Mouse (Mus musculus) B cell, adult 67 days (primary cell): Measurements from ENCODE around the gene Ang4. TPM values are rescaled to one million over a fixed set of nuclear protein-coding genes. Genes with fewer than 3 reads are reported as not detected.

Source experiments
- total RNA-seq, 2 experiments: library from RNA; stranded (reverse); gene quantifications; 4 replicates each; pipeline ENCODE4 v1.2.4; 2023

The Ang4 gene
- total RNA-seq = not detected

DNA sequence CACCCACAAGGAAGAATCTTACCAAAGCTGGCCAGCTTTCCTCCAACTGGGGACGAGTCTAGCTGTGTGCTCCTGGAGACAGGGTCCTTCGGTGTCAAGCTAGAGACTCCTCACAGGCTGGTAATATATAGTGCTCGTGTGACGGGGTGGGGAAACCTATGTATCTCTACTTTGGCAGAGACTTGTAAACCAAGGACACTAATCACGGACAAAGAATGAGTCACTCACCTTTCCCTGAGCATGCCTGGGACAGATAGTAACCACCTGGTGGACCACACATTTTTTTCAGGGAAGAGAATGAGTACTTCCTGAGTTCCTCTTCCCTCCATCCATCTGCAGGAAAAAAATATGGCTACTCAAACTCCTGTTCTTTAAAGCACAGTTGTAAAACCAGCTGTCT is at the start of gene Ang4:
TSS of gene Ang4 (minus strand) at position 101 of the 400 bp plus-strand sequence.

DNA sequence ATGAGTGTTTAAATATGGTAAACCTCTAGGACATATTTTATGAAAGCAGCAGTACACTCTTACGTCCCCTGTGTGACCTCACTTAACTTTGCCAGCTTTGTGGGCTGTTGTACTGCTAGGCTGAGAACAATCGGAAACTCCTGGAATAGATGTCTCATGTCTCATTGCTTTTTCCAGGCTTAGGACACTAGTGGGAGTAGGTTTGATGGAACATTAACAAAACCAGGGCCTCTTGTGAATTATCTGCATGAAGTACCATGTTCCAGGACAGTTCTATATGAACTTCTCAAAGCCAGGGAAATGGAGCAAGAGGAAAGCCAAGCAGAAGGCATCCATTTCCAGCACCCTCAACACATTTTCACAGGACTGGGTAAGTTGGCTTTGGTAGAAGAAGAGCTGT is 26.4 kb upstream of the Ang4 start, which contains the start of gene AY358078:
TSS of gene AY358078 (plus strand) at position 301 of the 400 bp plus-strand sequence.

DNA sequence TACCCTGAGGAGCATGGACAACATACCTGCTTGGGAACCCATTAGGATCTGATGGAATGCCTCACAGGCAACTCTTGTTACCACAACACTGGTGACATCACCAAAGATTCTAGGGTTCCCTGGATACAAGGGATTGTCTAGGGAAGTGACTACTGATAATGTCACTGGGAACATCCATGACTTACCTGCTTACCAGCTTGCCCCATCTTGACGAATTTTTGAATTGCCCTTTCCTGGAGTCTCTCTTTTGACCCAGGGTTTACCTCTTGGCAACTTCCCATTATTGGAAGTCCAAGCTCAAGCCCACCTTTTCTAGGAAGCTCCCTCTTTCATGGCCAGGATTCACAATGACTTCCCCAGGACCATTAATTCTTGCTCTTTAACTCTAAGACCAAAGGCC is 56.3 kb downstream of the Ang4 start, which contains the start of gene Gm5800:
TSS of gene Gm5800 (minus strand) at position 101 of the 400 bp plus-strand sequence.

Other genes starting within 250 kb of the Ang4 start
- not detected for gene Gm5622, start 220.8 kb downstream of the Ang4 start, total RNA-seq
- gene Gm17175, start 199.5 kb downstream of the Ang4 start, total RNA-seq = not detected
- not detected for gene Gm17174, start 181.5 kb downstream of the Ang4 start, total RNA-seq
- gene Gm17078, start 162.3 kb downstream of the Ang4 start, total RNA-seq = not detected
- gene Gm4181, start 137.9 kb downstream of the Ang4 start, total RNA-seq = not detected
- gene Gm17079, start 78.1 kb downstream of the Ang4 start, total RNA-seq = not detected
- gene Gm5800, start 56.4 kb downstream of the Ang4 start, total RNA-seq = not detected
- gene AY358078, start 26.5 kb upstream of the Ang4 start, total RNA-seq = not detected
- gene Ear6, start 80.1 kb upstream of the Ang4 start, total RNA-seq = not detected
- 10 to 100 TPM; 54.9 to 75.6 TPM for gene Mettl17, start 111.3 kb upstream of the Ang4 start, total RNA-seq
- 1 to 10 TPM in 1 of 2 experiments, under 1 TPM in 1; 0.92 to 1.5 TPM for gene Slc39a2, start 119.3 kb upstream of the Ang4 start, total RNA-seq
- gene Ndrg2, start 140.6 kb upstream of the Ang4 start, total RNA-seq = not detected
- not detected for gene Tppp2, start 144.8 kb upstream of the Ang4 start, total RNA-seq
- gene Rnase13, start 149.2 kb upstream of the Ang4 start, total RNA-seq = not detected
- gene Arhgef40, start 211.1 kb upstream of the Ang4 start, total RNA-seq = under 1 TPM; 0.74 to 0.93 TPM
- 1 to 10 TPM in 1 of 2 experiments, not detected in 1; 1.4 TPM for gene Tmem253, start 242.1 kb upstream of the Ang4 start, total RNA-seq
- gene Zfp219, start 247.1 kb upstream of the Ang4 start, total RNA-seq = 10 to 100 TPM; 10.5 to 15.3 TPM